Mouse (Mus musculus) megakaryocyte, embryonic 14.5 days (primary cell): ENCODE data around the gene Nap1l2. TPM values are rescaled to one million over a fixed set of nuclear protein-coding genes. Genes with fewer than 3 reads are reported as not detected.
"Not testable (repeated sequence)": the region's sequence is repeated elsewhere in the genome, so short reads cannot be mapped to it uniquely, and the experiment has no call there.

Experiments used
- H3K27me3 ChIP-seq: replicated peaks from 2 replicates; pipeline ENCODE3; 2012; ENCODE audit warnings: inconsistent platforms
- H3K36me3 ChIP-seq: replicated peaks from 2 replicates; pipeline ENCODE3; 2012; ENCODE audit warnings: low read length, inconsistent platforms, mixed read lengths
- H3K4me1 ChIP-seq: 2 replicates; pipeline ENCODE4 v1.6.1; 2012; ENCODE audit warnings: inconsistent platforms
- H3K4me3 ChIP-seq: replicated peaks from 2 replicates; pipeline ENCODE3; 2012; ENCODE audit warnings: moderate library complexity, mild to moderate bottlenecking, inconsistent platforms
- H3K9me3 ChIP-seq: 2 replicates; pipeline ENCODE4 v1.6.1; 2012; ENCODE audit warnings: inconsistent platforms
- FLI1 ChIP-seq: IDR thresholded peaks from 2 replicates; pipeline ENCODE4 v1.6.1; 2012; ENCODE audit warnings: low read length, inconsistent platforms, mixed read lengths
- GATA1 ChIP-seq: IDR thresholded peaks from 3 replicates; pipeline ENCODE4 v1.6.1; 2012; ENCODE audit warnings: mixed read lengths, low read length, inconsistent platforms, borderline replicate concordance
- polyA plus RNA-seq: library from polyadenylated mRNA; stranded (reverse); fragments of >175 nt; gene quantifications from 2 replicates; pipeline ENCODE4 v1.2.3, GENCODE M21; 2012; ENCODE audit warnings: low replicate concordance; ENCODE audit not compliant: insufficient read depth

The Nap1l2 gene
- polyA plus RNA-seq, result not detected in 2 replicates

DNA sequence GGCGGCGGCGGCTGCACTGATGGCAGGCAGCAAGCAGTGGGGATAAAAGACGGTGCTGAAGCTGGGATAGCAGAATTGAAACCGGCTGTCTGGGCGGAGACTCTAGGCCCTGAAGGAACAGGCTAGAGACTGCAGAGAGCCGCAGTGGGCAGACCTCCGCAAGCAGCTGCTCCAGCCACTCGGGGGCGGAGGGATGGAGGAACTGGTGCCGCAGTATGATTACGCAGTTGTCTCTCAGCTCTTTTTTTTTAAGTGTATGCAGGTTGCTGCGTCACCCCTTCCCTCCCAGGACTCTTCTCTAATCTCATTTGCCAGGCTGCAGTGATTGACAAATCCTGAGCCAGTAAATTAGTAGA is at the start of gene Nap1l2:
Nap1l2 (minus strand) TSS at position 210 of the 356 bp plus-strand sequence.
- Histone ChIP-seq H3K36me3 (no peaks in the 10 kb centered on the region), H3K27me3 (peaks cover 20% of the 10 kb centered on the region), H3K4me1 (no peaks in the 10 kb centered on the region), H3K9me3 (no peaks in the 10 kb centered on the region), H3K4me3 (peak within 1 kb of the TSS; percentile 46)
- TF ChIP-seq FLI1 (no peak), GATA1 (no peak)

DNA sequence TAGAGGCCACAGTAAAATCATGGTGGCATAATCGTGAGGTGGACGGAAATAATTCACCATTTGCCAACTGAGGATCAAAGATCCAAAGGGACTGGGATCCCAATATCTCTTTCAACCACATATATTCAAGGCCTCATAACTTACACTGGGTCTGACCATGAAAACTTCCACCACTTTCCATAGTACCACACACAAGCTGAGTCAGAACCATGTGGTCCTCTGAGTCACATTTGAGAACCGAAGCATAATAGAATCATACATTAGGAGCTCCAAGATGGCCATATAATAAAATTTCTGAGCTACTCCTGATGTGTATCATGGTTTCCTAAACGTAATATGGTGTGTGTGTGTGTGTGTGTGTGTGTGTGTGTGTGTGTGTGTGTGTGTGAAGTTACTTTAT is 28.8 kb upstream of the Nap1l2 start:
- Histone ChIP-seq H3K4me1 (no peaks in the 10 kb centered on the region), H3K4me3 (no peak overlapping the region), H3K27me3 (peaks cover 8% of the 10 kb centered on the region), H3K36me3 (no peaks in the 10 kb centered on the region), H3K9me3 (no peaks in the 10 kb centered on the region)
- TF ChIP-seq GATA1 (no peak), FLI1 (no peak)

DNA sequence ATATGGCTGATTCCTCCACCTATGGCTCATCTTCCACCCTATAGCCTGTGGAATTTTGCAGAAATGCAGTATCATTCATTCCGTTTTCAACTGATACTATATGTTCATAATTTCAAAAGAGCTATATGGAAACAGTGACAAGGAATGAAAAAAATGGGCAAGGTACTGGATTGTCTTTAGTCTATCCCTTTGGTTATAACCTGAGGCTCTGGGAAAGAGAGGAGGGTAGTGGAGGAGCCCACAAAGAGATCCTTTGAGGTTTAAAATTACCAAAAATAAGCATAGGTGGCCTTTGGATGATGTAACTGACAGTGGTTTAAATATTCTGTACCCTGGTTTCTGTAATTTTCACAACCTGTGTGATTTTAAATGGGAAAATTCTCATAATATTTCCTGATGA is 389 bp upstream of the Nap1l2 start:
- H3K4me1 ChIP-seq, result no peaks in the 10 kb centered on the region
- H3K36me3 ChIP-seq, result no peaks in the 10 kb centered on the region
- H3K27me3 ChIP-seq, result peaks cover 20% of the 10 kb centered on the region
- no peak overlapping the region for H3K4me3 ChIP-seq
- H3K9me3 ChIP-seq, result no peaks in the 10 kb centered on the region
- no peak for TF ChIP-seq GATA1
- TF ChIP-seq FLI1, result no peak

DNA sequence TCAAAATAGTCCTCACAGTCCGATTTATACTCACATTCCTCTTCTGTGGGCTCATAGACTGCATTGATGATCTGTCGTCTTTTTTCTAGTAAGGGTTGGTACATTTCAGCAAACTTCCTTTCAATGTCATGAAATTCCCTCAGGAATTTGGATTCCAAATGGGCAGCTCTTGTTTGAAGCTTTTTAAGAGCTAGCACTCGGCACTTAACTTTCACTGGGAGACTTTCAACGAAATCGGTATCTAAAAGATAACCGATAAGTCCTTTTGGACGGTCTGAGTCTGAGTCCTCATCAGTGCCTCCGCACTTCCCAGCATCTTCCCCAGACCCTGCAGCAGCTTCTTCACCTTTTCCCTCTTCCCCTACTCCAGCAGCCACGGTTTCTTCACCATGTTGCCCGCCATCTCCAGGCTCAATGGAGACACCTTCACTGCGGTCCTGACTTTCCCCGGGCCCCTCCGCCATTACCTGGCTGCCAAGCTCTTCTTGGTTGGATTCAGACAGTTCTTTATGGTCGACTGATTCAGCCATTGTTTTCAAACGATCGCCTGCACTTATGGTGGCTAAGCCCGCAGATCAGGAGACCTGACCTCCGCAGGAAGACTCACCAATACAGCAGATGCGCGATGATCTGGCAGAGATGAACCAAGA is 534 bp downstream of the Nap1l2 start:
- Histone ChIP-seq H3K9me3 (no peaks in the 10 kb centered on the region), H3K4me1 (no peaks in the 10 kb centered on the region), H3K36me3 (no peaks in the 10 kb centered on the region), H3K27me3 (peaks cover 20% of the 10 kb centered on the region), H3K4me3 (peak overlapping the region; percentile 46)
- TF ChIP-seq GATA1 (no peak), FLI1 (no peak)

DNA sequence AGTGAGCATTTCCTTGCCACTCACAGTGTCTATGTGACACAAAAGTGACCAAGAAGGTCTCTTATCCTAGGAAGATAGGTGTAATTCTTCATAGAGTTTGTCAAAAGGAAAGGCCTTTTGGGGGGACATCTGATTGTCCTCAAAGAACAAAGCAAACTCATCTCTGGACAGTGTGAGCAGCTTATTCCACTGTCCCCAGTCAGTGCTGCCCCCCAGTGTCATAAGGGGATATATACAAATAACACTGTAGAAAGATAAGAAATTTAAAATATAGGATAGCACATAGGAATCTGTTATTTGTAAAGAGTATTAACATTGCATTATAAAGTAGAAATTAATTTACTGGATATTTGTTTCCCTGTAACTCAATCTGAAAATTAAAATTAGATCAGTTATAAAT is 2.9 kb downstream of the Nap1l2 start:
- Histone ChIP-seq H3K4me3 (no peak overlapping the region), H3K4me1 (no peaks in the 10 kb centered on the region), H3K27me3 (peaks cover 21% of the 10 kb centered on the region), H3K9me3 (0 out of 2 replicates have a peak, but pooled peaks cover 7% of the 10 kb centered on the region), H3K36me3 (no peaks in the 10 kb centered on the region)
- TF ChIP-seq GATA1 (no peak), FLI1 (no peak)

DNA sequence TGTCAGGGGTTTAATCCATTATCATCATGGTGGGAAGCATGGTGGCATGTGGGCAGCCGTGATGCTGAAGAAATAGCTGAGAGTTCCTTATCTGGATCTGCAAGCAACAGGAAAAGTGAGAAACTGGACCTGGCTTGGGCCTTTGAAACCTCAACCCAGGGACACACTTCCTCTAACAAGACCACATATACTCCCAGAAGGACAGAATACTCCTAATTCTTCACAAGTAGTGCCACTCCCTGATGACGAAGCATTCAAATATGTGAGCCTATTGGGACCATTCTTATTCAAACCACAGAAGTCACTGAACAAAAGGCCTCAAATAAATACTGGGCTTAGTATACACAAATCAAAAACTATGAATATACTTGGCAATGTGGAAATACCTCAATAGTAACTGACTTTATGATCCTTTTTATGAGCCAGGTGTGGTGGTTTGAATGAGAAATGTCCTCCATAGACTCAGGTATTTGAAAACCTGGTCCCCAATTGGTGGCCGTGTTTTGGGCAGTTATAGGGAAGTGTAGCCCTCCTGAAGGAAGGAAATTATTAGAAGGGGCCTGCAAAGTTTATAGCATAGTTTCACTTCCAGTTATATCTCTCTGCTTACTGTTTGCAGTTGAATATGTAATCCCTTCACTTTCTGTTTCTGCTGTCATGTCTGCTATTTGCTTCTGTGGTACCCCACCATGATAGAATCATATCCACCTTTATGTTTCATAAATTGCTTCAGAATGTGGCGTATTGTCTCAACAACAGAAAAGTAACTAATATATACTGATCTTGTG is 6.5 kb downstream of the Nap1l2 start:
- no peak for TF ChIP-seq FLI1
- TF ChIP-seq GATA1, result no peak
- Histone ChIP-seq H3K27me3 (peaks cover 7% of the 10 kb centered on the region), H3K4me3 (no peak overlapping the region), H3K36me3 (no peaks in the 10 kb centered on the region), H3K9me3 (peaks cover 7% of the 10 kb centered on the region; the same call in 1 of the 2 replicates), H3K4me1 (no peaks in the 10 kb centered on the region)

DNA sequence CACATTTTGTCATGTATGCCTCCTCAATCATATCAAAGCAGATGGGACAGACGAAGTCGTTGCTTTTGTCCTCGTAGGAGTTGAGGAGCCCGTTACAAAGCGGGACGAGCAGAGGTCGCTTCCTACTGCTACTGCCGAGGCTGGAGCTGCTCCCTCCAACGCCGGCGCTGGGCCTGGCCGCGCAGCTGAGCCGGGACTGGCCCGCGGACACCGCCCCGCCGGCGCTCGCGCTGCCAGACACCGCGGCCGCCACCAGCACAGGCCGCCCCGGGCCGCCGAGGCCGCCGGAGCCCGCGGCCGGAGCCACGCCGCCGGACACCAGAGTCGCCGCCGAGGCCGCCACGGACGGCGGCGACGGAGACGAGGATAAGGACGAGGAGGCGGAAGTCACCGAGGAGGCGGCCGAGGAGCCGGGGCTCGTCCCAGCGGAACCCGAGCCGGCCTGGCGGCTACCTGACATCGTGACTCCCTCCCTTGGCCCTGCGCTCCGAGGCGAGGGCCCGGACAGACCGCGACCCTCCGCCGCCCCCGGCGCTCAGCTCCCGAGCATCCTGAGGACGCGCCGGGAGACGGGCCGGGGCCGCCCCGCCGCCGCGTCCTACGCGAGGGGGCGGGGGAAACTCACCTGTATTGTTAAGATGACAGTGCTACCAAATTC is 21.4 kb downstream of the Nap1l2 start:
- not testable (repeated sequence) for H3K4me3 ChIP-seq, H3K36me3 ChIP-seq, H3K9me3 ChIP-seq, H3K4me1 ChIP-seq
- H3K27me3 ChIP-seq, result peaks cover 13% of the 10 kb centered on the region

DNA sequence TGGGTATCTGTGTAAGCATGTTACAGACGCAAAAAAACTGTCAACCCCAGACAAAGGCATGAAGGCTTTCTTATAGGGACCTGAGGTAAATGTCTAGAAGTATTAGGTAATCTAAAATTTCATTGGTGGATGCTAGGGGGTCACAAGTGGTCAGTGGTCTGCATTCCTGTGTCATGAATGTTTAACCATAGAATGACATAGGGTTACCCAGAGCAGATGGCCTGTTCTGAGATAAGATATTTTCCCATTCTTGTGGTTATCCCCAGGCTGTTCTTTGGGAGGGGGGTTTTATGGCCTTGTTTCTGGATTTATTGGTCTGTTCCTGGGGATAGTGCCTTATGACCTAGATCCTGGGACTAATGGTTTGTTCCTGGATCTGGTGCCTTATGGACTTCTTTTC is 30.3 kb downstream of the Nap1l2 start:
- no peaks in the 10 kb centered on the region for H3K4me1 ChIP-seq
- no peaks in the 10 kb centered on the region for H3K36me3 ChIP-seq
- no peak for TF ChIP-seq GATA1
- TF ChIP-seq FLI1, result no peak
- peaks cover 29% of the 10 kb centered on the region for H3K27me3 ChIP-seq
- H3K4me3 ChIP-seq, result no peak overlapping the region
- 0 out of 2 replicates have a peak, but pooled peaks cover 3% of the 10 kb centered on the region for H3K9me3 ChIP-seq

DNA sequence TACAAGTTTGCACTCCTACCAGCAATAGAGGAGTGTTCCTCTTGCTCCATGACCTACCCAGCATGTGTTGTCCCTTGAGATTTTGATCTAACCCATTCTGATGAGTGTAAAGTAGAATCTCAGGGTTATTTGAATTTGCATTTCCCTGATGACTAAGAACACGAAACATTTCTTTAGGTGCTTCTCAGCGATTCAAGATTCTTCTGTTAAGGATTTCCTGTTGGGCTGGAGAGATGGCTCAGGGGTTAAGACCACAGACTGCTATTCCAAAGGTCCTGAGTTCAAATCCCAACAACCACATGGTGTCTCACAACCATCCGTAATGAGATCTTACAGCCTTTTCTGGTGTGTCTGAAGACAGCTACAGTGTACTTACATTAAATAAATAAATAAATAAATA is 47.9 kb downstream of the Nap1l2 start:
- H3K4me3 ChIP-seq, result no peak overlapping the region
- peaks cover 6% of the 10 kb centered on the region for H3K27me3 ChIP-seq
- H3K36me3 ChIP-seq, result no peaks in the 10 kb centered on the region
- no peak for TF ChIP-seq GATA1
- TF ChIP-seq FLI1, result no peak
- no peaks in the 10 kb centered on the region for H3K4me1 ChIP-seq
- H3K9me3 ChIP-seq, result peaks cover 4% of the 10 kb centered on the region

Other genes with a start within 250 kb of the Nap1l2 start
- not detected in 2 replicates for gene Cdx4, start 134.8 kb upstream of the Nap1l2 start, polyA plus RNA-seq
- gene Chic1, start 169.8 kb upstream of the Nap1l2 start, polyA plus RNA-seq, result not detected in 2 replicates
- gene Tsx, start 227.8 kb upstream of the Nap1l2 start, polyA plus RNA-seq, result not detected in 2 replicates
- gene Gm26992, start 235.4 kb upstream of the Nap1l2 start, polyA plus RNA-seq, result not detected in 2 replicates